Mouse (Mus musculus) heart, embryonic 16.5 days (tissue): ENCODE measurements around the gene Xlr5a. TPM values are rescaled to one million over a fixed set of nuclear protein-coding genes. Genes with fewer than 3 reads are reported as not detected.

Experiments used
- polyA plus RNA-seq: library from polyadenylated mRNA; unstranded; fragments of >200 nt; fragmentation: Nextera tagmentation; extraction: Ambion mirVana; gene quantifications from 2 replicates; pipeline ENCODE4 v1.2.1, GENCODE M21; 2015

Xlr5a gene
- polyA plus RNA-seq, 1 experiment from 2014 or later, result not detected

Other genes starting within 250 kb of the Xlr5a start
- gene Pnma3, start 228.2 kb downstream of the Xlr5a start, polyA plus RNA-seq, result not detected in 2 replicates
- 2.6 and 4.3 TPM in 2 replicates for gene Xlr4a, start 210.5 kb downstream of the Xlr5a start, polyA plus RNA-seq
- 1.0 and 1.8 TPM in 2 replicates for gene Xlr3a, start 195.9 kb downstream of the Xlr5a start, polyA plus RNA-seq
- 0.05 and 0.11 TPM in 2 replicates for gene Gm14685, start 175.9 kb downstream of the Xlr5a start, polyA plus RNA-seq
- not detected in 2 replicates for gene Xlr5b, start 144.2 kb downstream of the Xlr5a start, polyA plus RNA-seq
- gene DXBay18, start 143.5 kb downstream of the Xlr5a start, polyA plus RNA-seq, result not detected in 2 replicates
- gene Spin2d, start 116.0 kb downstream of the Xlr5a start, polyA plus RNA-seq, result not detected in 2 replicates
- 6.3 and 6.5 TPM in 2 replicates for gene Xlr3b, start 100.8 kb downstream of the Xlr5a start, polyA plus RNA-seq
- gene Xlr4b, start 78.6 kb downstream of the Xlr5a start, polyA plus RNA-seq, result 2.4 and 4.1 TPM in 2 replicates
- 11.8 and 11.9 TPM in 2 replicates for gene F8a, start 64.7 kb downstream of the Xlr5a start, polyA plus RNA-seq
- gene Xlr4c, start 49.8 kb downstream of the Xlr5a start, polyA plus RNA-seq, result 0.39 and 1.8 TPM in 2 replicates
- not detected in 2 replicates for gene Xlr3c, start 27.6 kb downstream of the Xlr5a start, polyA plus RNA-seq
- gene Xlr5c, start within 50 bp of the Xlr5a start, polyA plus RNA-seq, result not detected in 2 replicates
- gene Gm45015, start 43.9 kb upstream of the Xlr5a start, polyA plus RNA-seq, result not detected in 2 replicates
- gene Zfp275, start 49.6 kb upstream of the Xlr5a start, polyA plus RNA-seq, result 8.4 and 10.0 TPM in 2 replicates
- not detected in 2 replicates for gene Gm18336, start 105.8 kb upstream of the Xlr5a start, polyA plus RNA-seq
- gene Zfp92, start 118.1 kb upstream of the Xlr5a start, polyA plus RNA-seq, result not detected in 2 replicates
- gene Trex2, start 142.4 kb upstream of the Xlr5a start, polyA plus RNA-seq, result not detected in 2 replicates
- 40.2 and 42.3 TPM in 2 replicates for gene Haus7, start 166.1 kb upstream of the Xlr5a start, polyA plus RNA-seq
- gene Bgn, start 190.6 kb upstream of the Xlr5a start, polyA plus RNA-seq, result 98.9 and 99.9 TPM in 2 replicates
- gene Atp2b3, start 210.1 kb upstream of the Xlr5a start, polyA plus RNA-seq, result 0.14 and 0.22 TPM in 2 replicates